Mouse (Mus musculus) embryonic fibroblast, embryonic 13.5 days (primary cell): ENCODE data around the gene Atg4b.

Experiments
- CTCF ChIP-seq: IDR thresholded peaks from 2 replicates; pipeline ENCODE4 v1.5.1; 2011; ENCODE audit warnings: mild to moderate bottlenecking, control low read depth, low read length, moderate library complexity, borderline replicate concordance; ENCODE audit not compliant: insufficient read depth
- POLR2A ChIP-seq: IDR thresholded peaks from 2 replicates; pipeline ENCODE4 v1.6.1; 2011; ENCODE audit warnings: low read depth, mild to moderate bottlenecking, control low read depth, low read length, moderate library complexity

GRCm38 (mm10) chr1:93810011-93810410 lies 58.7 kb downstream of the Atg4b start:
- TF ChIP-seq POLR2A (no peak), CTCF (no peak)
